Mouse (Mus musculus) forebrain, embryonic 16.5 days (tissue): ENCODE measurements at regions not wholly inside any gene's neighbourhood (a gene's known extent, or its start where the extent isn't known, plus 50 kb on each side); places are given as distances from the start of the nearest gene placed in this dataset.

Experiments used
- ATAC-seq: fragments of 200-750 bp; cut with Nextera tagmentation; 2 replicates; pipeline ENCODE4 v1.8.0; 2017; ENCODE audit warnings: mild to moderate bottlenecking, moderate library complexity
- H3K27ac ChIP-seq: fragments of 300-500 bp; sonication (generic); 2 replicates; pipeline ENCODE4 v1.5.1; 2014; ENCODE audit warnings: low read length, control low read depth
- H3K27me3 ChIP-seq: fragments of 300-500 bp; sonication (generic); replicated peaks from 2 replicates; pipeline ENCODE4 v1.6.1; 2014; ENCODE audit warnings: low read length; ENCODE audit not compliant: control insufficient read depth, insufficient read depth
- H3K36me3 ChIP-seq: fragments of 300-500 bp; sonication (generic); 2 replicates; pipeline ENCODE4 v1.6.1; 2014; ENCODE audit not compliant: control insufficient read depth, insufficient read depth
- H3K4me1 ChIP-seq: fragments of 300-500 bp; sonication (generic); replicated peaks from 2 replicates; pipeline ENCODE4 v1.6.1; 2014; ENCODE audit warnings: low read length; ENCODE audit not compliant: control insufficient read depth, insufficient read depth
- H3K4me2 ChIP-seq: fragments of 300-500 bp; sonication (generic); 2 replicates; pipeline ENCODE4 v1.6.1; 2014; ENCODE audit warnings: mild to moderate bottlenecking, low read length, control low read depth
- H3K4me3 ChIP-seq: fragments of 300-500 bp; sonication (generic); replicated peaks from 2 replicates; pipeline ENCODE4 v1.5.1; 2014; ENCODE audit warnings: mild to moderate bottlenecking, low read length, control low read depth
- H3K9ac ChIP-seq: fragments of 300-500 bp; sonication (generic); replicated peaks from 2 replicates; pipeline ENCODE4 v1.6.1; 2014; ENCODE audit warnings: low read depth, low read length, control low read depth
- H3K9me3 ChIP-seq: fragments of 300-500 bp; sonication (generic); 2 replicates; pipeline ENCODE4 v1.6.1; 2016; ENCODE audit warnings: low read length; ENCODE audit not compliant: control insufficient read depth
- WGBS: fragments of 180-500 bp; shearing (Covaris S2); extraction: QIAGEN DNeasy Blood & Tissue Kit; methylation state at CpG from one replicate; pipeline ENCODE4 v1.1.7; 2014; 5-methylcytosine and 5-hydroxymethylcytosine counted together

DNA sequence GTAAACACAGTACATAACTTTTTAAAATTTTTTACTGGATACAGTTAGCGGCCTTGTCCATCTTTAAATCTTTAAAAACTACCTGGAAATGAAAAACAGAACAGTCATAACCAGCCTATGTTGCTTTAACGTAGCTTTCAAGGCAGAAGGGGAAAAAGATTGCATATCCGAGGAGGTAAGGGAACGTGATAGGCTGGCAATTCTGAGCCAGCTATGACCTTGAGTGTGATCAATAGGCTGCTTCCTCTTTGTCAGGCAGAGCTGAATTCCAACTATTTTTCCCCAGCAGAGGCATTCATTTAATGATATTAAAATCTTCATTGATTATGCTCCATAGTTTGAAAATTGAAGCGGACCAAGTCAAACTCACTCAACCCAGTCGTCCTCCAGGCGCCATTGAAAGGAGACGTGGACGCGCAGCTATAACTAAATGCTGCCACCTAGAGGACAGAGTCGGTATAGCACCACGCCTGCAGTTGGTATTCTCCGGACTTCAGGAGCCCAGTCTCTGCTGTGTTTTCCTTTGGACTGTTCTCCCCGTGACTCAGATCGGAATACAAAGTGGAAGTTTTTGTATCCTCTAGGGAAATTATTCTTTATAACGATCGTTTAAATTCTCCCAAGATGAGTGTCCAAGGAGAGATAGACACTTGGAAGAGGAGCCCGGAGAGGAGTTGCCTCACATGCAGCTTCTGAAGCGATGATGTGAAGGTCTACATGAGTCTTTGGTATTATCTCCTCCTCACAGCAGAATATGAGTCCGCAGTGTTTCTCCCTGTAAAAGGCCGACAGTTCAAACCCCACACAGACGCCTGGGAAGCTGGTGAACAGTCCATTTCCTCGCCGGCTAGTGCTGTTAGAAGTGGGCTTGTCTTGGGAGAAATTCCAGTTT lies 858.2 kb upstream of the Car8 start:
- H3K9me3 ChIP-seq: no peaks in the 10 kb centered on the region
- H3K27me3 ChIP-seq: 0 out of 2 replicates have a peak, but pooled peaks cover 2% of the 10 kb centered on the region
- H3K36me3 ChIP-seq: no peaks in the 10 kb centered on the region
- peak; percentile 83 for ATAC-seq
- 22% methylated on average over 24 of the region's 24 CpGs for WGBS
- no peak overlapping the region for H3K9ac ChIP-seq
- H3K4me1 ChIP-seq: peaks cover 13% of the 10 kb centered on the region
- no peak overlapping the region for H3K4me3 ChIP-seq
- peak overlapping the region; percentile 25 for H3K4me2 ChIP-seq
- no peak overlapping the region for H3K27ac ChIP-seq

- no peak overlapping the region for H3K9ac ChIP-seq
- H3K27ac ChIP-seq: no peak overlapping the region
- no peaks in the 10 kb centered on the region for H3K36me3 ChIP-seq
- no peak overlapping the region for H3K4me2 ChIP-seq
- 93% methylated on average over 2 of the region's 2 CpGs for whole genome bisulfite sequencing
- peaks cover 13% of the 10 kb centered on the region for H3K4me1 ChIP-seq
- H3K9me3 ChIP-seq: no peaks in the 10 kb centered on the region
- 0 out of 2 replicates have a peak, but pooled peaks cover 2% of the 10 kb centered on the region for H3K27me3 ChIP-seq
- ATAC-seq: 0 out of 2 replicates have a peak, but pooled peaks have one; percentile 22
- no peak overlapping the region for H3K4me3 ChIP-seq
Measured at GRCm38 (mm10) chr4:9096274-9096673, 857.4 kb upstream of the Car8 start.

DNA sequence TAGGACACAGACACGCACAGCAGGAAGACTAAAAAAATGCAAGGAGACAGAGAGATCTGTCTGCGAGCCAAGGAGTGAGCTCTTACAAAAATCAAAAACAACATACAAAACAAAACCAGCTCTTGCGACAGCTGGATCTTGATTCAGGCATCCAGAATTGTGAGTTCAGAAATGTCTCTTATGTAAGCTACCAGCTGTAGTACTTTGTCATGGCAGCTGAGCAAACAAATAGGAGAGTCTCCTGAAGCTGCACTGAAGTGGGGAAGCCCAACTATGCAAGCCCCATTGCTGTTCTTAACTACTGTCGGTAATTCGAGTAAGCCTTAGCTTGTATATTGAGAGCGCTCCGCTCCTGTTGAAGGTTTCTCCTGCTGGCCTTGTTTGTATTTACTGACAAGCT lies 856.8 kb upstream of the Car8 start:
- WGBS: 59% methylated on average over 7 of the region's 7 CpGs
- H3K27me3 ChIP-seq: 0 out of 2 replicates have a peak, but pooled peaks cover 2% of the 10 kb centered on the region
- peaks cover 13% of the 10 kb centered on the region for H3K4me1 ChIP-seq
- no peaks in the 10 kb centered on the region for H3K9me3 ChIP-seq
- no peak overlapping the region for H3K9ac ChIP-seq
- no peak for ATAC-seq
- H3K4me3 ChIP-seq: no peak overlapping the region
- H3K4me2 ChIP-seq: no peak overlapping the region
- no peak overlapping the region for H3K27ac ChIP-seq
- no peaks in the 10 kb centered on the region for H3K36me3 ChIP-seq

DNA sequence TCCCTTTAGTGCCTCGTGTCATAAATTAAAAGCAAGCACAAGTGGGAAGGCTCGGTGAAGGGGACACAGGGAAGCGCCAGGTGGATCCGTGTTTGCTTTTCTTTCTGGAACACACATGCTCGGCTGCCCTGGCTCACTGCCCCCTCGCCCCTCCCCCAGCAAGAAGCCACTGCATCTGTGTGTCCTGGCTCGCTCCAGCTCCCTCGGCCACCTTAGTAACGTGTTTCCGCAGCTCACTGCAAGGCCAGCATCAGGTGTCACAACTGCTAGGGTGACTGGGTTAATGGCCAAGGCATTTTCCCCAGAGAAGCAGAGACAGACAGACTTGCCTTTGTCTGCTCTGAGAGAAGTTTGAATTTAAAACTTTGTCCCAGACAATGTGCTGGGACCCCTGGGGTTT lies 855.7 kb upstream of the Car8 start:
- H3K27ac ChIP-seq: no peak overlapping the region
- WGBS: 15% methylated on average over 10 of the region's 10 CpGs
- H3K9me3 ChIP-seq: no peaks in the 10 kb centered on the region
- 0 out of 2 replicates have a peak, but pooled peaks cover 2% of the 10 kb centered on the region for H3K27me3 ChIP-seq
- no peak overlapping the region for H3K4me3 ChIP-seq
- H3K9ac ChIP-seq: 0 out of 2 replicates have a peak overlapping the region, but pooled peaks have one; percentile 1
- 0 out of 2 replicates have a peak, but pooled peaks have one; percentile 11 for ATAC-seq
- H3K4me1 ChIP-seq: peaks cover 13% of the 10 kb centered on the region
- H3K4me2 ChIP-seq: peak overlapping the region; percentile 18; the same call in 1 of the 2 replicates
- H3K36me3 ChIP-seq: no peaks in the 10 kb centered on the region

DNA sequence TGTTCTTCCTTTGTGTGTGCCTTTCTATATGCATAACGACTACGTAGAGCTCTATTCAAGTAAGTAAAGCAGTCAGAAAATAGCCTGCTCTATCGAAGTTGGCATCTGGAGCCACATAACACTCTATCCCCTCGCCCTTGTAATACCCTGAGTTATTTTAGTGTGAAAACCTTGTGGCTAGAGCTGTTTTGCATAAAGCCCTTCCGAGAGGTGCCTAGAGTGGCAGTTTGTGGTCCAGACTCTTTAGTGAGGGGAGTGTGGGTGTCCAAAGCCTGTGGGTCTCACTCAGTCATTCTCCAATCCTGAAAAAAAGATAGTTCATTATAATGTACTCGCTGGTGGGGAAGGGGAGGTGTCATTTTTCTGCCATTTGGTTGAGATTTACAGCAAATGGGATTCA lies 855.2 kb upstream of the Car8 start:
- 15% methylated on average over 6 of the region's 6 CpGs for WGBS

GRCm38 (mm10) chr4:9083526-9083925 lies 844.7 kb upstream of the Car8 start:
- WGBS: 64% methylated on average over 13 of the region's 13 CpGs

More for the DNA sequence above, 855.2 kb upstream of the Car8 start:
- no peak overlapping the region for H3K4me3 ChIP-seq
- no peaks in the 10 kb centered on the region for H3K9me3 ChIP-seq
- 0 out of 2 replicates have a peak, but pooled peaks cover 2% of the 10 kb centered on the region for H3K27me3 ChIP-seq
- H3K27ac ChIP-seq: no peak overlapping the region
- H3K4me1 ChIP-seq: peaks cover 13% of the 10 kb centered on the region
- no peaks in the 10 kb centered on the region for H3K36me3 ChIP-seq
- ATAC-seq: 0 out of 2 replicates have a peak, but pooled peaks have one; percentile 5
- H3K4me2 ChIP-seq: peak overlapping the region; percentile 18; the same call in 1 of the 2 replicates
- H3K9ac ChIP-seq: no peak overlapping the region

GRCm38 (mm10) chr4:9081701-9082562 lies 843.1 kb upstream of the Car8 start:
- Histone ChIP-seq H3K4me2 (no peak overlapping the region), H3K4me1 (peaks cover 14% of the 10 kb centered on the region), H3K27ac (no peak overlapping the region)

More at GRCm38 (mm10) chr4:9083526-9083925, 844.7 kb upstream of the Car8 start:
- no peak for ATAC-seq
- Histone ChIP-seq H3K36me3 (no peaks in the 10 kb centered on the region), H3K4me2 (no peak overlapping the region), H3K4me3 (no peak overlapping the region), H3K9me3 (no peaks in the 10 kb centered on the region), H3K27me3 (no peaks in the 10 kb centered on the region), H3K4me1 (peaks cover 14% of the 10 kb centered on the region), H3K9ac (no peak overlapping the region), H3K27ac (no peak overlapping the region)

GRCm38 (mm10) chr4:9080821-9081493 lies 842.1 kb upstream of the Car8 start:
- no peak for ATAC-seq
- Histone ChIP-seq H3K4me1 (peaks cover 14% of the 10 kb centered on the region), H3K4me2 (no peak overlapping the region), H3K4me3 (no peak overlapping the region), H3K27me3 (no peaks in the 10 kb centered on the region), H3K9ac (no peak overlapping the region), H3K9me3 (no peaks in the 10 kb centered on the region), H3K36me3 (no peaks in the 10 kb centered on the region), H3K27ac (no peak overlapping the region)
- whole genome bisulfite sequencing: 37% methylated on average over 15 of the region's 15 CpGs

More at GRCm38 (mm10) chr4:9081701-9082562, 843.1 kb upstream of the Car8 start:
- Histone ChIP-seq H3K9ac (no peak overlapping the region), H3K27me3 (no peaks in the 10 kb centered on the region), H3K9me3 (no peaks in the 10 kb centered on the region), H3K4me3 (no peak overlapping the region), H3K36me3 (no peaks in the 10 kb centered on the region)
- peak; percentile 52; the same call in 1 of the 2 replicates for ATAC-seq
- 48% methylated on average over 14 of the region's 14 CpGs for WGBS
